In genomic region chr16:14859443-14859842, GRCm38 (mm10) we compare ENCODE assay signal across 16 mouse cellular contexts. TPM values are rescaled to one million over a fixed set of nuclear protein-coding genes. Genes with fewer than 3 reads are reported as not detected.
DNase-seq lines count a peak whose midpoint lies in the region; ATAC-seq and TF ChIP-seq lines count a peak whose summit lies in the region.
"Had no signal": no experiment of that assay in that cellular context is flagged by ENCODE, and none has a peak within 500 bp of the region (broad histone marks: within the 10 kb centered on the region; RNA-seq: fewer than 3 reads in every experiment).

No protein-coding gene starts in this region.

- H3K4me2 ChIP-seq in midbrain, postnatal 0 days (ENCODE audit: low read depth, low read length, poor library complexity, severe bottlenecking): no peak overlapping the region
- no peak overlapping the region for H3K4me2 ChIP-seq in midbrain, embryonic 15.5 days
- H3K4me2 ChIP-seq: embryonic facial prominence, embryonic 12.5 days; forebrain, embryonic 12.5 days; neural tube, embryonic 15.5 days had no signal

- no peak overlapping the region for H3K4me3 ChIP-seq in midbrain, postnatal 0 days (ENCODE audit: low read depth, low read length)
- no peak overlapping the region for H3K4me3 ChIP-seq in midbrain, embryonic 15.5 days
- H3K4me3 ChIP-seq in limb, embryonic 10.5 days: no peak overlapping the region
- H3K4me3 ChIP-seq: embryonic facial prominence, embryonic 12.5 days; forebrain, embryonic 12.5 days; neural tube, embryonic 15.5 days had no signal

- H3K9ac ChIP-seq in midbrain, postnatal 0 days (replicated peaks; ENCODE audit: low read length, poor library complexity, severe bottlenecking): no peak overlapping the region
- no peak overlapping the region for H3K9ac ChIP-seq in midbrain, embryonic 15.5 days
- H3K9ac ChIP-seq: embryonic facial prominence, embryonic 12.5 days; forebrain, embryonic 12.5 days; liver, postnatal 0 days; neural tube, embryonic 15.5 days had no signal

- peak; percentile 56; the same call in 1 of the 2 replicates for ATAC-seq in midbrain, postnatal 0 days (ENCODE audit: low FRiP score)
- ATAC-seq in midbrain, embryonic 15.5 days (replicated peaks): no peak
- ATAC-seq: inflammation-experienced regulatory T-cells, adult 6 months; liver, postnatal 0 days had no signal

- intact Hi-C loops in gastrocnemius, postnatal 14 days (cut with DNase I; ENCODE audit: low total_unique reads): no loop called here

- no peaks in the 10 kb centered on the region for H3K36me3 ChIP-seq in midbrain, postnatal 0 days (ENCODE audit: insufficient read depth, low read length)
- H3K36me3 ChIP-seq in midbrain, embryonic 15.5 days (replicated peaks): no peaks in the 10 kb centered on the region
- no peaks in the 10 kb centered on the region for H3K36me3 ChIP-seq in limb, embryonic 10.5 days
- H3K36me3 ChIP-seq: embryonic facial prominence, embryonic 12.5 days; forebrain, embryonic 12.5 days; neural tube, embryonic 15.5 days had no signal

- H3K4me1 ChIP-seq in midbrain, postnatal 0 days (ENCODE audit: insufficient read depth, low read length): no peaks in the 10 kb centered on the region
- no peaks in the 10 kb centered on the region for H3K4me1 ChIP-seq in midbrain, embryonic 15.5 days
- 0 out of 2 replicates have a peak, but pooled peaks cover 5% of the 10 kb centered on the region for H3K4me1 ChIP-seq in limb, embryonic 10.5 days
- H3K4me1 ChIP-seq: embryonic facial prominence, embryonic 12.5 days; forebrain, embryonic 12.5 days; neural tube, embryonic 15.5 days had no signal

- no peak for TF ChIP-seq CTCF in midbrain, postnatal 0 days (IDR thresholded peaks at IDR 0.05)

- H3K27me3 ChIP-seq in midbrain, postnatal 0 days (ENCODE audit: insufficient read depth, low read length): no peaks in the 10 kb centered on the region
- H3K27me3 ChIP-seq in midbrain, embryonic 15.5 days (replicated peaks): no peaks in the 10 kb centered on the region
- no peaks in the 10 kb centered on the region for H3K27me3 ChIP-seq in limb, embryonic 10.5 days (ENCODE audit: low read depth, poor library complexity, severe bottlenecking)
- H3K27me3 ChIP-seq: embryonic facial prominence, embryonic 12.5 days; forebrain, embryonic 12.5 days; neural tube, embryonic 15.5 days had no signal

- no peaks in the 10 kb centered on the region for H3K9me3 ChIP-seq in midbrain, postnatal 0 days (ENCODE audit: low read length)
- H3K9me3 ChIP-seq in midbrain, embryonic 15.5 days: no peaks in the 10 kb centered on the region
- no peaks in the 10 kb centered on the region for H3K9me3 ChIP-seq in limb, embryonic 10.5 days (replicated peaks)
- H3K9me3 ChIP-seq: embryonic facial prominence, embryonic 12.5 days; forebrain, embryonic 12.5 days; neural tube, embryonic 15.5 days had no signal

- no peak overlapping the region for H3K27ac ChIP-seq in midbrain, postnatal 0 days (ENCODE audit: low read depth, low read length)
- H3K27ac ChIP-seq in midbrain, embryonic 15.5 days: no peak overlapping the region
- no peak overlapping the region for H3K27ac ChIP-seq in limb, embryonic 10.5 days
- H3K27ac ChIP-seq: embryonic facial prominence, embryonic 12.5 days; forebrain, embryonic 12.5 days; neural tube, embryonic 15.5 days had no signal

- peak; percentile 15 for DNase-seq in gastrocnemius, postnatal 14 days
- no peak for DNase-seq in gastrocnemius, postnatal 25 days
- peak; percentile 43 for DNase-seq in midbrain, postnatal 0 days (ENCODE audit: low spot score)
- DNase-seq in cerebellum, adult 8-10 months: peak; percentile 3
- peak; percentile 1 for DNase-seq in right cerebral cortex, postnatal 4 days
- DNase-seq in urinary bladder, postnatal 25 days (ENCODE audit: low spot score): no peak
- DNase-seq in limb, embryonic 10.5 days (ENCODE audit: low spot score): no peak
- DNase-seq: gastrocnemius, postnatal 36 days; kidney, postnatal 10 days; liver, postnatal 0 days had no signal

RNA-seq across cellular contexts. Expression of gene Efcab1, which starts 47.0 kb away (rescaled TPM):
- total RNA-seq in gastrocnemius, postnatal 14 days (2021): not detected
- not detected for total RNA-seq in gastrocnemius, postnatal 25 days (2021)
- 14.9 and 19.7 TPM in 2 replicates for total RNA-seq in midbrain, postnatal 0 days (2014; rRNA removed)
- polyA plus RNA-seq in midbrain, postnatal 0 days (2015; fragmentation: Nextera tagmentation; extraction: Ambion mirVana): 22.1 and 24.5 TPM in 2 replicates
- polyA plus RNA-seq in midbrain, embryonic 15.5 days (2015; fragmentation: Nextera tagmentation; extraction: Ambion mirVana): 17.0 and 18.9 TPM in 2 replicates
- 2.5 and 5.5 TPM in 2 replicates for polyA plus RNA-seq in limb, embryonic 10.5 days (2016; fragmentation: Nextera tagmentation; extraction: Ambion mirVana)
- total RNA-seq: gastrocnemius, postnatal 36 days; MEL had no signal
- polyA plus RNA-seq: inflammation-experienced regulatory T-cells, adult 6 months had no signal

Comparison
In these comparisons a context has a peak if more than half of its experiments do, and no peak if none do; other contexts are left out.
1. DNase-seq: peak in gastrocnemius, postnatal 14 days (single experiment), midbrain, postnatal 0 days (single experiment), cerebellum, adult 8-10 months (single experiment) and right cerebral cortex, postnatal 4 days (single experiment); none in gastrocnemius, postnatal 25 days (single experiment), urinary bladder, postnatal 25 days (single experiment) and limb, embryonic 10.5 days (single experiment).
2. RNA of gene Efcab1, which starts 47.0 kb away (total RNA-seq): 14.9 to 19.7 TPM in midbrain, postnatal 0 days; not detected in gastrocnemius, postnatal 14 days and not detected in gastrocnemius, postnatal 25 days; every median in the first group is over 10 times any median in the second.